Mouse (Mus musculus): ENCODE measurements around the gene Ccdc180. TPM values are rescaled to one million over a fixed set of nuclear protein-coding genes. Genes with fewer than 3 reads are reported as not detected.

The Ccdc180 gene
- polyA plus RNA-seq, 1 experiment from 2014 or later: 0.67 TPM

DNA sequence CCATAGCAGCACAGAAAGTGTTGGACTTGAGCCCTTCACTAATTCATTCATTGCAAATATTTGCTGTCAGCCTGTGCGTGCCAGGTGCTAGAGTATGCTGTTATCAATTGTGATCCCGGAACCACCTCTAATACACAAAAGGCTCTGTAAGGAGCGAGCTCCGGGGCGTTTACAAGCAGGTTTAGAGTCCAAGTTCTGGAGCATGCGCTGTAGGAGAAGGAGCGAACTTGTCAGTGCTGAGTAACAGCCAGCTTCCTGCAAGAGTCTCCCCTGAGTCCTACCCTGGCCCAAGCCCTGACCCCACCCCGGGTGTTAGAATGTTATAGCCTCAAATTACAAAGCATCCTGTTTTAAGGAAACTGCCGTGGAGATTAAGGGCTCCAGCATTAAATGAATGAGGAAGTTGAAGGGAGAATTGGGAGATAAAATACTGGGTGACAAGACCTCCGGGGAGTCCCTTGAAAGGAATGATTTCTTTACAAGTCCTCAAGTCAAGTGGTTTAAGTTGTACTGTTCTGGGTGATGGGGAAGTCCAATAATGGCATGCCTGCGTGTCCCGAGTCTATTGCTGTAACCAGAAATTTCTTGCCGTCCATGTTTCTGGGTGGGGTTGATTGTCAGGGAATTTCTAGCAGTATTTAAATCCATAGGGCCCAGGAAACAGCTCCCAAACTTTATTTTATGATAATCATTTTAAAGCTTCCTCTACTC is 75.8 kb downstream of the Ccdc180 start:
- Histone ChIP-seq H3K4me3 (no peak overlapping the region), H3K27ac (no peak overlapping the region), H3K9me3 (no peaks in the 10 kb centered on the region), H3K36me3 (no peaks in the 10 kb centered on the region), H3K4me1 (replicated peaks) (peaks cover 36% of the 10 kb centered on the region), H3K27me3 (ENCODE audit: insufficient read depth, poor library complexity, severe bottlenecking) (0 out of 2 replicates have a peak, but pooled peaks cover under 1% of the 10 kb centered on the region)
- peak; percentile 22 for DNase-seq (ENCODE audit: low spot score)
- WGBS: 52% methylated on average over 13 of the region's 13 CpGs

DNA sequence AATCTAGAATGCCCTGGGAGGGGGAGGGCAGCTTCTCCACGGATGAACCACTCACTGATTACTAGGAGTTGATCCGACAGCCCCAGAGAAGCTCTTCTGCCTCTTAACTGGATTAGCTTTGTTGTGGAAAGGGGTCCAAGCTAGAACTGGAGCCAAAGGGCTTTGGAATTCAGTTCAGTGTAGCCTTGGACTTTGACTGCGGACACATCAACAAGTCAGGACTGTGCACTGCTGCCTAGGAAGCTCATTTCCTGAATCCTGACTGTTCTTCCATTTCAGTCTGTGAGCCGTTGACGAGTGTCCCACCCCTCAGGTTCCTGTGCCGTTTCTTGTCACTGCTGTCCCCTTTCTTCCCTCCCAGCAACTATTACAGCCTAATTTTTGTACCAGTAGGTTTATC is 76.6 kb downstream of the Ccdc180 start:
- Histone ChIP-seq H3K4me1 (replicated peaks) (peaks cover 39% of the 10 kb centered on the region), H3K36me3 (no peaks in the 10 kb centered on the region), H3K27ac (peak overlapping the region; percentile 56), H3K9me3 (no peaks in the 10 kb centered on the region), H3K4me3 (no peak overlapping the region), H3K27me3 (ENCODE audit: insufficient read depth, poor library complexity, severe bottlenecking) (0 out of 2 replicates have a peak, but pooled peaks cover 4% of the 10 kb centered on the region)
- 25% methylated on average over 6 of the region's 6 CpGs for WGBS
- DNase-seq (ENCODE audit: low spot score): peak; percentile 10

DNA sequence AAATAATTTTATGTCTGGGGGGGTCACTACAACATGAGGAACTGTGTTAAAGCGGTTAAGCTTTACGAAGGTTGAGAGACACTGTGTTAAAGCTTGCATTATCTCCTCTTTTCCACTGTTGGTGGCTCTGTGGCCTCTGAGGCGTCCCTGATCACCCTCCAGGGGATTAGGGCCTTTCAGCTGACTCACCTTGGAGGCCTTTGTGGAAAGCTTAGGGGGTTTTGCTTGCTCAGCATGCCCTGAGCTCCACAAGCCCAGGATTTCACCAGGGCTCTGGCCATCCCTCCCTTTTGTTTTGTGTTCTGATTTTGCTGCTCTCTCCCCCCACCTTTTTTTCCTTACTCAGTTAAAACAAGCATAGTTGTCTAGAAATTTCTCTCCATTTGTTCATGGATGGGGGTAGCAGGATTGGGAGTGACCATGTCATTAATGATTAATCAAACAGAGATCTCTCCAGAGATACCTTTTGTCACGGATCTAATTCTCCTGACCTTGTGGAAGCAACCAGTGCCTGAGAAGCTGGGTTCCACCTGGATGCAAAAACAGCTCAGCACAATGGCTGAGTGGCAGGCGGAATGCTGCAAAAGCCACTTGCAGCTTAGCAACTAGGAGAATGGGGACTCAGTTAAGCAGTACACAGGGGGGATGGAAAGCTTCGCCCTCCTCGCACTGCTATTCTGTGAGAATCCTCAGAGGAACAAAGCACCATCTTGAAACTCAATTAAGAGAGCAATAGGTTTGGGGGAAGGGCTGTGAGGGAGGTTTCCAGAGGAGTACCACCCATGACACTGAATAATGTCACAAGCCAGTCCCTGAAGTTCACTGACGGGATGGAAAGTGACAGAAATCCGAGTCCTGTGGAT is 77.6 kb downstream of the Ccdc180 start:
- 22% methylated on average over 9 of the region's 9 CpGs for WGBS
- Histone ChIP-seq H3K4me1 (replicated peaks) (peaks cover 44% of the 10 kb centered on the region), H3K27ac (peak overlapping the region; percentile 71), H3K9me3 (no peaks in the 10 kb centered on the region), H3K4me3 (no peak overlapping the region), H3K36me3 (no peaks in the 10 kb centered on the region), H3K27me3 (ENCODE audit: insufficient read depth, poor library complexity, severe bottlenecking) (peaks cover 6% of the 10 kb centered on the region; the same call in 1 of the 2 replicates)
- peak; percentile 35 for DNase-seq (ENCODE audit: low spot score)

DNA sequence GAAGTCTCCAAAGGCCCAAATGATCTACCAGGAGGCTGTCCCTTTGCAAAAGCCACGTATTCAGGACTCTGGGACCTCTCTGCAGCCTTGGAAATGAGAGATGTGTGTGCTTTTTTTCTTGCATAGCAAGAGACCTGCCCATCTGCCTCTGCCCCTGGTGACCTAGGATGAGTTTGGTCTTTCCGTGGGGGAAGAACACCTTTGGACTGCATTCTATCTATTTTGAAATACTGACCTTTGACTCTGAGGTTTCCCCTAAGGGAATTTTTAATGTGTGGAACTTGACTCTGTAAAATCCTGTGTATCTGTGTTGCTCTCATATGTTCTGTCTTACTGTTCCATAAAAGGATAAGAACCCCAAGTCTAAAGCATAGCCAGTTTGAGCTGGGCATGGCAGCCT is 78.9 kb downstream of the Ccdc180 start:
- 69% methylated on average over 2 of the region's 2 CpGs for WGBS
- no peak for DNase-seq (ENCODE audit: low spot score)
- Histone ChIP-seq H3K4me3 (no peak overlapping the region), H3K36me3 (no peaks in the 10 kb centered on the region), H3K4me1 (replicated peaks) (peaks cover 53% of the 10 kb centered on the region), H3K9me3 (no peaks in the 10 kb centered on the region), H3K27ac (no peak overlapping the region), H3K27me3 (ENCODE audit: insufficient read depth, poor library complexity, severe bottlenecking) (peaks cover 19% of the 10 kb centered on the region)

DNA sequence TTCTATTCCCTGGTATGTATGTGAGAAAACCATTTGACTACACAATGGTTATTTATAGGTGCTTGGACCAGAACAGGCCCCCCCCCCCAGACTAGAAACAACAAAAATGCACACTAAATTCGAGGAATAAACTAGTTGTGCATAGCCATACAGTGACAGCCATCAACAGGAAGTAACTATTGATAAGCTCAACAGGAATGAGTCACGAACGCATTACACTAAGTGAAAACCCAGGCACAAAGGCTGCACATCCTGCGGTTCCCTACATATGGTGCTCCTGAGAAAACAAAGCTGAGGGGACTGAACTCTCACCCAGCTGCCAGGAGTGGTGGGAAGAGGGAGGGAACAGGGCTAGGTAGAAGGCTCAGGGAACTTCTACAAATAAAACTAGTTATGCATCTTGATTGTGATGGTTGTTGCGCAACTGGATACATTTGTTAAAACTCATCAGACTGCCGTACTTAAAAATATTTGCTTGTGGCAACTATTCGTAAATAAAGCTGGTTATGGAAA is 80.0 kb downstream of the Ccdc180 start:
- H3K36me3 ChIP-seq: no peaks in the 10 kb centered on the region
- peaks cover 27% of the 10 kb centered on the region for H3K27me3 ChIP-seq (ENCODE audit: insufficient read depth, poor library complexity, severe bottlenecking)
- 76% methylated on average over 7 of the region's 7 CpGs for WGBS
- DNase-seq (ENCODE audit: low spot score): no peak
- no peak overlapping the region for H3K27ac ChIP-seq
- peaks cover 53% of the 10 kb centered on the region for H3K4me1 ChIP-seq (replicated peaks)
- no peaks in the 10 kb centered on the region for H3K9me3 ChIP-seq
- H3K4me3 ChIP-seq: no peak overlapping the region

- H3K36me3 ChIP-seq: no peaks in the 10 kb centered on the region
- peaks cover 27% of the 10 kb centered on the region for H3K27me3 ChIP-seq (ENCODE audit: insufficient read depth, poor library complexity, severe bottlenecking)
- peaks cover 38% of the 10 kb centered on the region for H3K4me1 ChIP-seq (replicated peaks)
- 4% methylated on average over 51 of the region's 51 CpGs for WGBS
- no peaks in the 10 kb centered on the region for H3K9me3 ChIP-seq
- H3K27ac ChIP-seq: peak overlapping the region; percentile 82
- H3K4me3 ChIP-seq: peak overlapping the region; percentile 86
- DNase-seq (ENCODE audit: low spot score): peak; percentile 98
Observed at GRCm38 (mm10) chr4:45971806-45972447, 81.8 kb downstream of the Ccdc180 start.

DNA sequence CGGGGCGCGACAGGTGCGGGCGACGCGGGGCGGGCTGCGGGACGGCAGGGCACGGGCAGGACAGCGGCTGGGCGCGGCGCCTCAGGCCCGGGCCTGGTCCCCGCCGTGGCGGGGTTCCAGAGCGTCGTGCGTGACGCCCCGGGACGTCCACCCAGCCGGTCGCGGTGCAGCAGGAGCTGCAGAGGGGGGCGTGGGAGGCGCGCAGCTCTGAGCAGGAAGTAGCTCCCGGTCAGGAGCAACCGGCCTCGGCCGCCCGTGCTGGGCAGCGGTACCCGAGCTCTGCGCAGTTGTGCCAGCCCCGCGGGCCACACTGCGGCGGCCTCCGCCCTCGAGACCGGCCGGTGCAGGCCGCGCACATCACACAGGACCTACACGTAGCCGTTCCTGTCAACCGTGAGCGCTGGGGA is 82.3 kb downstream of the Ccdc180 start:
- H3K4me1 ChIP-seq (replicated peaks): peaks cover 33% of the 10 kb centered on the region

GRCm38 (mm10) chr4:45972951-45973350 is 82.8 kb downstream of the Ccdc180 start:
- no peak for DNase-seq (ENCODE audit: low spot score)
- peaks cover 28% of the 10 kb centered on the region for H3K4me1 ChIP-seq (replicated peaks)
- H3K4me3 ChIP-seq: peak overlapping the region; percentile 86
- H3K27ac ChIP-seq: no peak overlapping the region
- H3K36me3 ChIP-seq: no peaks in the 10 kb centered on the region
- 29% methylated on average over 9 of the region's 9 CpGs for WGBS
- H3K27me3 ChIP-seq (ENCODE audit: insufficient read depth, poor library complexity, severe bottlenecking): peaks cover 27% of the 10 kb centered on the region
- H3K9me3 ChIP-seq: no peaks in the 10 kb centered on the region

More for the DNA sequence above, 82.3 kb downstream of the Ccdc180 start:
- H3K27ac ChIP-seq: peak overlapping the region; percentile 82
- H3K9me3 ChIP-seq: no peaks in the 10 kb centered on the region
- H3K27me3 ChIP-seq (ENCODE audit: insufficient read depth, poor library complexity, severe bottlenecking): peaks cover 27% of the 10 kb centered on the region
- H3K4me3 ChIP-seq: peak overlapping the region; percentile 86
- no peaks in the 10 kb centered on the region for H3K36me3 ChIP-seq
- DNase-seq (ENCODE audit: low spot score): peak; percentile 50
- under 1% methylated on average over 53 of the region's 53 CpGs for WGBS

GRCm38 (mm10) chr4:45976931-45977667 is 87.0 kb downstream of the Ccdc180 start:
- no peak for DNase-seq (ENCODE audit: low spot score)
- WGBS: 81% methylated on average over 6 of the region's 6 CpGs
- Histone ChIP-seq H3K36me3 (no peaks in the 10 kb centered on the region), H3K27ac (no peak overlapping the region), H3K4me3 (no peak overlapping the region), H3K4me1 (replicated peaks) (peaks cover 13% of the 10 kb centered on the region), H3K9me3 (no peaks in the 10 kb centered on the region), H3K27me3 (ENCODE audit: insufficient read depth, poor library complexity, severe bottlenecking) (peaks cover 23% of the 10 kb centered on the region)

- DNase-seq (ENCODE audit: low spot score): no peak
- Histone ChIP-seq H3K27me3 (ENCODE audit: insufficient read depth, poor library complexity, severe bottlenecking) (no peaks in the 10 kb centered on the region), H3K9me3 (no peaks in the 10 kb centered on the region), H3K4me1 (replicated peaks) (no peaks in the 10 kb centered on the region), H3K4me3 (no peak overlapping the region), H3K27ac (no peak overlapping the region), H3K36me3 (no peaks in the 10 kb centered on the region)
- 61% methylated on average over 2 of the region's 2 CpGs for WGBS
Observed at GRCm38 (mm10) chr4:45979916-45980315, 89.8 kb downstream of the Ccdc180 start.

- no peak for DNase-seq (ENCODE audit: low spot score)
- H3K4me3 ChIP-seq: no peak overlapping the region
Observed at GRCm38 (mm10) chr4:45981054-45981453, 91.0 kb downstream of the Ccdc180 start.

More at GRCm38 (mm10) chr4:45981054-45981453, 91.0 kb downstream of the Ccdc180 start:
- Histone ChIP-seq H3K9me3 (no peaks in the 10 kb centered on the region), H3K27me3 (ENCODE audit: insufficient read depth, poor library complexity, severe bottlenecking) (no peaks in the 10 kb centered on the region), H3K36me3 (no peaks in the 10 kb centered on the region), H3K27ac (no peak overlapping the region), H3K4me1 (replicated peaks) (no peaks in the 10 kb centered on the region)
